In genomic region chr7:19603849-19604605, GRCm38 (mm10) we compare ENCODE assay signal across 8 mouse cellular contexts. TPM values are rescaled to one million over a fixed set of nuclear protein-coding genes. Genes with fewer than 3 reads are reported as not detected.
A peak's percentile ranks its signal among the peaks of the same experiment; 100 is the strongest.
DNase-seq lines count a peak whose midpoint lies in the region; ATAC-seq and TF ChIP-seq lines count a peak whose summit lies in the region.

Clasrp (minus strand) TSS chr7:19604486.

- 2% methylated on average over 56 of the region's 57 CpGs for WGBS in forebrain, embryonic 10.5 days
- 1% methylated on average over 57 of the region's 57 CpGs for WGBS in heart, embryonic 15.5 days
- WGBS in liver, embryonic 14.5 days (ENCODE audit: insufficient replicate concordance), result under 1% methylated on average over 57 of the region's 57 CpGs
- WGBS in neural tube, embryonic 11.5 days, result 1% methylated on average over 57 of the region's 57 CpGs
- WGBS in stomach, postnatal 0 days, result under 1% methylated on average over 56 of the region's 57 CpGs

- H3K4me3 ChIP-seq in forebrain, embryonic 10.5 days, result peak within 1 kb of the TSS; percentile 99
- peak within 1 kb of the TSS; percentile 94 for H3K4me3 ChIP-seq in heart, embryonic 15.5 days
- H3K4me3 ChIP-seq in liver, embryonic 14.5 days (ENCODE audit: insufficient read depth in 1 of 2, low read depth in 2 of 2, low read length in 2 of 2), result peak within 1 kb of the TSS; percentile 69 to 81
- H3K4me3 ChIP-seq in neural tube, embryonic 11.5 days (ENCODE audit: low read depth, low read length), result peak within 1 kb of the TSS; percentile 99
- peak within 1 kb of the TSS; percentile 98 for H3K4me3 ChIP-seq in stomach, postnatal 0 days (ENCODE audit: low read depth, low read length)

- DNase-seq in c-Kit-negative CD71-positive TER-119-positive erythroid progenitor cells, embryonic 14.5 days (ENCODE audit: low read depth, low spot score), result peak; percentile 87
- peak; percentile 97 for DNase-seq in forebrain, embryonic 10.5 days (ENCODE audit: extremely low spot score, low spot score)
- peak; percentile 98 for DNase-seq in kidney, postnatal 25 days
- DNase-seq in liver, embryonic 14.5 days (ENCODE audit: low read depth in 3 of 3, low spot score in 3 of 3), result peak; percentile 88 to 91 (median 89)
- DNase-seq in neural tube, embryonic 11.5 days (ENCODE audit: low spot score), result peak; percentile 95
- DNase-seq in stomach, postnatal 0 days (ENCODE audit: low spot score), result peak; percentile 97

- no peak for TF ChIP-seq EP300 in liver, embryonic 14.5 days (IDR thresholded peaks at IDR 0.05; ENCODE audit: low read depth)
- TF ChIP-seq EP300 in stomach, postnatal 0 days (optimal IDR thresholded peaks at IDR 0.05), result no peak

- peak within 1 kb of the TSS; percentile 96 for H3K9ac ChIP-seq in heart, embryonic 15.5 days
- H3K9ac ChIP-seq in liver, embryonic 14.5 days (replicated peaks), result peak within 1 kb of the TSS; percentile 73
- H3K9ac ChIP-seq in neural tube, embryonic 11.5 days (ENCODE audit: low read length), result peak within 1 kb of the TSS; percentile 94
- peak within 1 kb of the TSS; percentile 98 for H3K9ac ChIP-seq in stomach, postnatal 0 days (ENCODE audit: low read length)

- peaks cover 29% of the 10 kb centered on the region for H3K4me1 ChIP-seq in forebrain, embryonic 10.5 days
- peaks cover 32% of the 10 kb centered on the region for H3K4me1 ChIP-seq in heart, embryonic 15.5 days (replicated peaks)
- H3K4me1 ChIP-seq in liver, embryonic 14.5 days (replicated peaks; ENCODE audit: control insufficient read depth in 2 of 2, insufficient read depth in 2 of 2, low read length in 1 of 2), result peaks cover 8 to 13% of the 10 kb centered on the region in 2 experiments
- peaks cover 10% of the 10 kb centered on the region for H3K4me1 ChIP-seq in neural tube, embryonic 11.5 days (ENCODE audit: control insufficient read depth, insufficient read depth, low read length)
- peaks cover 3% of the 10 kb centered on the region for H3K4me1 ChIP-seq in stomach, postnatal 0 days (replicated peaks; ENCODE audit: control insufficient read depth, insufficient read depth)

- ATAC-seq in CD4-positive, CD25-positive, alpha-beta regulatory T cell, adult 4 months, result peak; percentile 100
- ATAC-seq in heart, embryonic 15.5 days (replicated peaks; ENCODE audit: insufficient number of reproducible peaks, insufficient read depth, low FRiP score, low read depth), result peak; percentile 92
- ATAC-seq in liver, embryonic 14.5 days (ENCODE audit: insufficient read depth), result peak; percentile 90
- ATAC-seq in neural tube, embryonic 11.5 days (ENCODE audit: insufficient read depth, low FRiP score, low TSS enrichment), result peak; percentile 89
- peak; percentile 93 for ATAC-seq in stomach, postnatal 0 days (ENCODE audit: low FRiP score, low TSS enrichment)

- peak within 1 kb of the TSS; percentile 95 for H3K27ac ChIP-seq in forebrain, embryonic 10.5 days
- H3K27ac ChIP-seq in heart, embryonic 15.5 days, result peak within 1 kb of the TSS; percentile 79
- no peak within 1 kb of the TSS; the same call in 1 of the 2 replicates for H3K27ac ChIP-seq in liver, embryonic 14.5 days
- peak within 1 kb of the TSS; percentile 56 for H3K27ac ChIP-seq in neural tube, embryonic 11.5 days (ENCODE audit: low read depth, low read length)
- H3K27ac ChIP-seq in stomach, postnatal 0 days (replicated peaks), result peak within 1 kb of the TSS; percentile 84

- no peak for TF ChIP-seq CTCF in liver, embryonic 14.5 days (IDR thresholded peaks at IDR 0.05; ENCODE audit: low read depth)
- TF ChIP-seq CTCF in stomach, postnatal 0 days (IDR thresholded peaks at IDR 0.05; ENCODE audit: low read depth), result peak; percentile 39

- peak within 1 kb of the TSS; percentile 83 for H3K4me2 ChIP-seq in heart, embryonic 15.5 days
- H3K4me2 ChIP-seq in liver, embryonic 14.5 days (ENCODE audit: low read depth), result peak within 1 kb of the TSS; percentile 82
- peak within 1 kb of the TSS; percentile 90 for H3K4me2 ChIP-seq in neural tube, embryonic 11.5 days (ENCODE audit: low read depth)
- H3K4me2 ChIP-seq in stomach, postnatal 0 days (replicated peaks; ENCODE audit: low read depth), result peak within 1 kb of the TSS; percentile 70

- H3K27me3 ChIP-seq in forebrain, embryonic 10.5 days (ENCODE audit: poor library complexity, severe bottlenecking), result no peaks in the 10 kb centered on the region
- no peaks in the 10 kb centered on the region for H3K27me3 ChIP-seq in heart, embryonic 15.5 days
- H3K27me3 ChIP-seq in liver, embryonic 14.5 days (ENCODE audit: control insufficient read depth, insufficient read depth, low read length), result no peaks in the 10 kb centered on the region
- no peaks in the 10 kb centered on the region for H3K27me3 ChIP-seq in neural tube, embryonic 11.5 days (ENCODE audit: control insufficient read depth, insufficient read depth, low read length)
- no peaks in the 10 kb centered on the region for H3K27me3 ChIP-seq in stomach, postnatal 0 days (ENCODE audit: control insufficient read depth, insufficient read depth, low read length)

- peaks cover 40% of the 10 kb centered on the region for H3K36me3 ChIP-seq in forebrain, embryonic 10.5 days (replicated peaks)
- H3K36me3 ChIP-seq in heart, embryonic 15.5 days, result peaks cover 17% of the 10 kb centered on the region; the same call in 1 of the 2 replicates
- H3K36me3 ChIP-seq in liver, embryonic 14.5 days (replicated peaks; ENCODE audit: control insufficient read depth, insufficient read depth, low read depth), result peaks cover 7% of the 10 kb centered on the region
- no peaks in the 10 kb centered on the region; the same call in none of the 2 replicates for H3K36me3 ChIP-seq in neural tube, embryonic 11.5 days (ENCODE audit: control insufficient read depth, insufficient read depth, low read length)
- peaks cover 4% of the 10 kb centered on the region; the same call in 1 of the 2 replicates for H3K36me3 ChIP-seq in stomach, postnatal 0 days (ENCODE audit: control insufficient read depth, insufficient read depth, low read length)

- no peaks in the 10 kb centered on the region for H3K9me3 ChIP-seq in forebrain, embryonic 10.5 days
- no peaks in the 10 kb centered on the region for H3K9me3 ChIP-seq in heart, embryonic 15.5 days (replicated peaks)
- no peaks in the 10 kb centered on the region for H3K9me3 ChIP-seq in liver, embryonic 14.5 days (ENCODE audit: control insufficient read depth, low read length)
- H3K9me3 ChIP-seq in neural tube, embryonic 11.5 days (ENCODE audit: control insufficient read depth, low read length), result no peaks in the 10 kb centered on the region
- no peaks in the 10 kb centered on the region for H3K9me3 ChIP-seq in stomach, postnatal 0 days (ENCODE audit: control insufficient read depth, low read length)

RNA-seq across cellular contexts. Expression of gene Clasrp, which starts in this region (rescaled TPM):
- 1 to 10 TPM; 9.0 to 9.4 TPM for polyA plus RNA-seq in CD4-positive, CD25-positive, alpha-beta regulatory T cell, adult 4 months (2017; shearing (Covaris generic))
- 53.6 and 54.0 TPM in 2 replicates for polyA plus RNA-seq in forebrain, embryonic 10.5 days (2016; fragmentation: Nextera tagmentation; extraction: Ambion mirVana)
- 28.5 and 39.0 TPM in 2 replicates for polyA plus RNA-seq in heart, embryonic 15.5 days (2015; fragmentation: Nextera tagmentation; extraction: Ambion mirVana)
- polyA plus RNA-seq in liver, embryonic 14.5 days (2012; rRNA removed), result 21.3 and 23.3 TPM in 2 replicates
- polyA plus RNA-seq in liver, embryonic 14.5 days (2014; fragmentation: Nextera tagmentation; extraction: Ambion mirVana), result 7.5 and 8.6 TPM in 2 replicates
- 48.0 and 53.5 TPM in 2 replicates for polyA plus RNA-seq in neural tube, embryonic 11.5 days (2014; fragmentation: Nextera tagmentation; extraction: Ambion mirVana)
- 19.0 and 21.5 TPM in 2 replicates for polyA plus RNA-seq in stomach, postnatal 0 days (2015; fragmentation: Nextera tagmentation; extraction: Ambion mirVana)
